Mouse (Mus musculus): ENCODE results near the gene Large2. TPM values are rescaled to one million over a fixed set of nuclear protein-coding genes. Genes with fewer than 3 reads are reported as not detected.

The Large2 gene
- polyA plus RNA-seq, 1 experiment from 2014 or later, result 2.4 TPM

DNA sequence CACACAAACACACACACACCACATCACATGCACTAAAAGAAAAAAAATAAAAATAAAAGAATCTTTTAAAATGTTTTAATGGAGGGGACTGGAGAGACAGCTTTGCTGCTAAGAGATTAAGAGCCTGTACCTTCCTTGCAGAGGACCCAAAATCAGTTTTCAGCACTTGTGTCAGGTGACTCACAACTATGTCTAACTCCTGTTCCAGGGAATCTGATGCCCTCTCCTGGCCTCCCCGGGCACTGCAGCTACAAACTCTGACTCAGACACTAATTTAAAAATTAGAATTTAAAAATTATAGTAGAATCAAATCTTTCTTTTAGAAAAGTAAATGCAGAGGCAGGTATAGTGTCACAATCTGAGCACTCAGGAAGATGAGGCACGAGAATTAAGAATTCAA, 52.0 kb downstream of the Large2 start:
- 47% methylated on average over 2 of the region's 2 CpGs for WGBS (ENCODE audit: insufficient replicate concordance)
- Histone ChIP-seq H3K4me2 (no peak overlapping the region), H3K9me3 (replicated peaks) (no peaks in the 10 kb centered on the region), H3K4me3 (replicated peaks) (no peak overlapping the region), H3K4me1 (replicated peaks) (no peaks in the 10 kb centered on the region), H3K9ac (no peak overlapping the region), H3K36me3 (replicated peaks) (no peaks in the 10 kb centered on the region), H3K27me3 (no peaks in the 10 kb centered on the region), H3K27ac (replicated peaks) (no peak overlapping the region)
- ATAC-seq (ENCODE audit: insufficient read depth), result no peak

- H3K4me1 ChIP-seq (replicated peaks), result peaks cover 13% of the 10 kb centered on the region
- no peaks in the 10 kb centered on the region for H3K9me3 ChIP-seq (replicated peaks)
- no peak overlapping the region for H3K4me2 ChIP-seq
- no peak for ATAC-seq (ENCODE audit: insufficient read depth)
- H3K4me3 ChIP-seq (replicated peaks), result no peak overlapping the region
- H3K27me3 ChIP-seq, result no peaks in the 10 kb centered on the region
- H3K9ac ChIP-seq, result no peak overlapping the region
- no peaks in the 10 kb centered on the region for H3K36me3 ChIP-seq (replicated peaks)
- WGBS (ENCODE audit: insufficient replicate concordance), result 38% methylated on average over 5 of the region's 5 CpGs
- H3K27ac ChIP-seq (replicated peaks), result no peak overlapping the region
Measured at GRCm38 (mm10) chr2:92317228-92317627, 57.4 kb downstream of the Large2 start.

DNA sequence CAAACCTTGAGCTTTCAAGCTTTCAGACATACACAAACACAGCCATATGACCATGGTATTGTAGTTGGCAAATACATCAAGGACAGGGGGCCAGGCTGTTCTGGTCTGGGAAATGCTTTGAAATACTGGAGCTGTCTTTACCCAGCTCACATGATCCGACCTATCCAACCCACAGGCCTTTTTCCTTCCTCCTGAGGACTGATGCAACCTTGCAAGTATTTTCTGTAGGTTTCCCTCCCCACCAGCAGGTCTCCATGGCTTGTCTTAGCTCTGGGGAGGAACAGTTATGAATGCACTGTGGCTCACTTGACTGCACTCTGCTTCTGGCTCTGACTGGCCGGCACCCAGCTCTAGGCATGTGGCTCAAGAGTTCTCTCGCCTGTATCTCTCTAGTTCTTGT, 58.0 kb downstream of the Large2 start:
- H3K4me3 ChIP-seq (replicated peaks), result no peak overlapping the region
- no peak overlapping the region for H3K4me2 ChIP-seq
- H3K4me1 ChIP-seq (replicated peaks), result peaks cover 13% of the 10 kb centered on the region
- 47% methylated on average over 3 of the region's 3 CpGs for WGBS (ENCODE audit: insufficient replicate concordance)
- H3K9ac ChIP-seq, result no peak overlapping the region
- ATAC-seq (ENCODE audit: insufficient read depth), result no peak
- H3K9me3 ChIP-seq (replicated peaks), result no peaks in the 10 kb centered on the region
- H3K27ac ChIP-seq (replicated peaks), result no peak overlapping the region
- H3K36me3 ChIP-seq (replicated peaks), result no peaks in the 10 kb centered on the region
- no peaks in the 10 kb centered on the region for H3K27me3 ChIP-seq

Small RNAs within 50 kb of the gene (microRNA-seq; reads per million reads assigned to microRNA genes)
- gene Mir7000, result not detected

Other genes with a start within 250 kb of the Large2 start
- 22.4 and 26.2 TPM in 2 replicates for gene Pex16, start 193 bp downstream of the Large2 start, polyA plus RNA-seq (2015; fragmentation: Nextera tagmentation; extraction: Ambion mirVana)
- gene 1700029I15Rik, start 7.7 kb upstream of the Large2 start, polyA plus RNA-seq (2015; fragmentation: Nextera tagmentation; extraction: Ambion mirVana), result 1.4 and 1.5 TPM in 2 replicates
- 1.8 and 1.9 TPM in 2 replicates for gene Mapk8ip1, start 26.4 kb upstream of the Large2 start, polyA plus RNA-seq (2015; fragmentation: Nextera tagmentation; extraction: Ambion mirVana)
- gene Cry2, start 59.2 kb upstream of the Large2 start, polyA plus RNA-seq (2015; fragmentation: Nextera tagmentation; extraction: Ambion mirVana), result 11.2 and 14.6 TPM in 2 replicates
- gene Slc35c1, start 85.7 kb upstream of the Large2 start, polyA plus RNA-seq (2015; fragmentation: Nextera tagmentation; extraction: Ambion mirVana), result 11.0 and 11.6 TPM in 2 replicates
- gene Chst1, start 224.8 kb upstream of the Large2 start, polyA plus RNA-seq (2015; fragmentation: Nextera tagmentation; extraction: Ambion mirVana), result 0.10 and 0.24 TPM in 2 replicates